Mouse (Mus musculus) cortical plate, adult 2 months (tissue): ENCODE results near the gene Cyth1. TPM values are rescaled to one million over a fixed set of nuclear protein-coding genes. Genes with fewer than 3 reads are reported as not detected.

Experiments
- H3K27ac ChIP-seq: fragments of 200-500 bp; 2 replicates; pipeline ENCODE4 v1.5.1; 2012; ENCODE audit warnings: low read length, control low read depth, inconsistent platforms; ENCODE audit not compliant: insufficient read depth
- H3K4me1 ChIP-seq: fragments of 200-500 bp; 2 replicates; pipeline ENCODE4 v1.6.1; 2011; ENCODE audit warnings: low read length; ENCODE audit not compliant: control insufficient read depth, insufficient read depth
- H3K4me3 ChIP-seq: fragments of 200-500 bp; 2 replicates; pipeline ENCODE4 v1.5.1; 2011; ENCODE audit warnings: mild to moderate bottlenecking, low read length, control low read depth; ENCODE audit not compliant: insufficient read depth
- CTCF ChIP-seq: fragments of 200-500 bp; IDR thresholded peaks from 2 replicates; pipeline ENCODE4 v1.5.1; 2011; ENCODE audit warnings: mild to moderate bottlenecking, control low read depth, low read length; ENCODE audit not compliant: insufficient read depth; ENCODE audit errors: extremely low read depth
- POLR2A ChIP-seq: fragments of 200-500 bp; IDR thresholded peaks from 2 replicates; pipeline ENCODE4 v1.6.1; 2011; ENCODE audit warnings: mild to moderate bottlenecking, low read length, control low read depth; ENCODE audit not compliant: insufficient read depth; ENCODE audit errors: extremely low read depth
- polyA plus RNA-seq: library from polyadenylated mRNA; depleted of rRNA; stranded (reverse); fragments of >200 nt; gene quantifications from 2 replicates; pipeline ENCODE4 v1.2.3, GENCODE M21; 2012

Gene Cyth1
- polyA plus RNA-seq, 1 experiment: 69.2 TPM

DNA sequence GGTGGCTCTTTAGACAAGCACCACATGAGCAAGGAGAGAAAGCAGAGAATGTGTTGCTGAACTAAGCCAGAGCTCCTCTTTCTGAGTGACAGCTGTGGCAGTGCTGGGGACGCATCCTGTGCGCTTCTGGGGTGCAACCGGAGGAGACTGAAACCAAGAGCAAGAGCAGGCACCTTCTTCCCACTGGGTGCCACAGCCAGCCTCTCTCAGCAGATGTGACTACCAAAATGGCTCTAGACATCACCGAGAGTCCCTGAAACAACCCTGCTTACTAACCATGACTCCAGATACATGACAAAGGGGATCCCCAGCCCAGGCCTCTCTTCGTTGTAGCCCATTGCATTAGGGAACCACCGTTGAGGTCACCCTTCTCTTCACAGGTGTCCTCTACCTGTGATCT lies 44.9 kb downstream of the Cyth1 start:
- TF ChIP-seq POLR2A (no peak), CTCF (no peak)
- Histone ChIP-seq H3K27ac (no peak overlapping the region), H3K4me3 (no peak overlapping the region), H3K4me1 (peaks cover 22% of the 10 kb centered on the region)

DNA sequence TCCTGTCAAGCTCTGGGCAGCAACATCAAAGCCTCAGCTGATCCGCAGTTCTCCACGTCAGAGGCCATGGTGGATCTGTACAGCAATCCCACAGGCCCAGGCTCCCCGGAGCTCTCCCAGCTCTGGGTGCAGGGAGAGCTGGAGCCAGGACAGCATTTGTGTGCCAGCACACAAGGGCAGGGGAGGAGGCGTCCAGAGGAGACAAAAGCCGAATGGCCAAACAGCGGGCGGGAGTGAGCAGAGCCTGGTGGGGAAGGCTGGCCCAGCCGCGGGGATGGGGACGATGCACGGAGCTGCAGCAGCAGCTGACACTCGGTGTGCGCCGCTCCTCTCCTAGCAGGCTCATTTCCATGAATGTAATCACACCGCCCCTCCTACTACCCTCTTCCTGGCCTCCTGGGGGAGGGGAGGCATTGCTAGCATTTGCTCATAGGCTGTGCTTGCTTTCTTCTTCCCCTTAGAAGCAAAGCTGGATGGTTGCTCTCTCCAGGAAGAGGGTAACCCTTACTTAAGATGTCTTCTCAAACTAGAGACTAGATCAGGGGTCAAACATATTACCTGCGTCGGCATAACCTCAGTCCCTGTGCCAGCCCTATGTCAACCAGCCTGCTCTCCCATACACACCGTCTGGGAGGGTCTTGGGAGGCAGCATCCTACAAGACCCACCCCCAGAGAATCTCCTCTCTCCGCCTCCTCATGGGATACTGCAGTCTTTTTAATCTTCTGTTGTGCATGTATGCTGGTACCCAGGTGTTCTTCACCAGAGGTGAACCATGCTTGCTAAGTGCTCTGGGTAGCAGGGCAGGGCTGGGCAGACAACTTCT lies 45.8 kb downstream of the Cyth1 start:
- Histone ChIP-seq H3K4me3 (peak overlapping the region; percentile 43), H3K4me1 (peaks cover 22% of the 10 kb centered on the region)
- TF ChIP-seq CTCF: no peak
- TF ChIP-seq POLR2A: peak; percentile 94

DNA sequence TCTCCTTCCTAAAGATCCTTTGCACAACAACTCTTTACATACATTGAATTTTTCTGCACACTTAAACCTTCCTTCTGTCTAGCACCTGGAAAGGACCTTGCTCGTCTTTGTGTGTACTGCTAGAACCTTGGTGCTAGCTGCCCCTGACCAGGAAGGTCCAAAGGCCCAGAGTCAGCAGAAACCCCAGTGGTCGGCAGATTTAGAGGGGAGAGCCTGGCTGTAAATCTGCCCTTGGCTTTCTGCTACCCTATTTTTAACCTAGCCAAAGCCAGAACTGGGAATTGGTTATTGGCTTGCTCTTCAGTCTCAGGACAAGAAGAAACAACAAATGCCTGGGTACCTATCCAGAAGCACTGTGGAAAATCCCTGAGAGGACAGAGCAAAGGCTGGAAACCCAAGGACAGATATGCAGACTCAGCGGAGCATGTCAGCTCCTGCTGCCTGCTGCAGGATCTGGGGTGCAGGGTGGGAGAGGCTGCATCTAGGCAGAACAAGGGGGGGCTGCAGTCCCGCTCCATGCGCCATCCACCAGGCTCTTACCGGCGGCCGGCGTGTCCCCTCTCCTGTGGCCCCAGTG lies 46.5 kb downstream of the Cyth1 start:
- peaks cover 24% of the 10 kb centered on the region for H3K4me1 ChIP-seq
- H3K4me3 ChIP-seq: peak overlapping the region; percentile 43
- TF ChIP-seq CTCF (no peak), POLR2A (no peak)
- peak overlapping the region; percentile 91 for H3K27ac ChIP-seq

More for the DNA sequence above, 45.8 kb downstream of the Cyth1 start:
- peak overlapping the region; percentile 91 for H3K27ac ChIP-seq

DNA sequence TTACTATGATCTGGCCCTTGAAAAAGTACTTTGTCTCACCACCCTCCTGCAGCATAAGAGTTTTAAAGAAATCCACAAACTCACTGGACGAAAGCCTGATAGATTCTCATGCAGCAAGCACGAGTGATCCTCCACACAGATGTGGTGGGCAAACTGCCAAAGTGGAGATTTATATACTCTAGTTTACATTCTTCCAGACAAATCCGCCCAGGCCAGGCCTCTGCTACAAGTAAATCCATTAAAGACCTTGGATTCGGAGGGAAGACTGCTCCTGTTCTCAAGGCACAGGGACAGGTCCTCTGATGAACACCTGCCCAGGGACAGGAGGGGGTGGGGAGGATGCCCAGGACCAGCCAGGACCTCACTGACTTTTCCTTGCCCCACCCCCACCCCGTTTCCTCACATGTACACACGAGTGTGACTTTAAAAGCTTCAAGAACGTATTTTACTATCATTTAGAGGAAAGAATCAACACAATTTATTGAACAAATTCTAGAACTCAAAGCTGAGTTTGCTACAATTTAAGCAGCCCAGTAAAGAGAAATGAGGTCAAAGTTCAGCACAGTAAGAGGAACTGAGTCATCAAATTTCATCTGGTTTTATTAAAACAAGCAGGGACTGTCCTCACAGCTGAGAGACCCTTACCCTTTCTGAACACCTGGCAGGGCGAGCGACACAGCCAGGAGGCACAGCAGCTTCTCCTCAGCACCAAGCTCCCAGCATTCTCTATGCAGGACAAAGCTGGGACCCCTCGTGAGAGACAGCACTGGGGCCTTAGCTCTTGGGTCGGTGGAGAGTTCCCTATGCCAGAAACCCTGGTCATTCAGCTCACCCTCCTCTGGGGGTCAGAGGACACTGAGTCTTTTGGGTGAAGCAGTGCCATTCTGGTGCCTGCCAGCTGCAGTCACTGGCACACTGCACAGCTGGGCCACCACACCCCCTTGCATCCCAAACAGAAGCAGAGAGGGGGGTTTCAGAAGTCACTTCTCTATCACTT lies 47.3 kb downstream of the Cyth1 start:
- H3K4me3 ChIP-seq: peak overlapping the region; percentile 43
- TF ChIP-seq CTCF (no peak), POLR2A (no peak)
- peaks cover 27% of the 10 kb centered on the region for H3K4me1 ChIP-seq
- H3K27ac ChIP-seq: peak overlapping the region; percentile 91

DNA sequence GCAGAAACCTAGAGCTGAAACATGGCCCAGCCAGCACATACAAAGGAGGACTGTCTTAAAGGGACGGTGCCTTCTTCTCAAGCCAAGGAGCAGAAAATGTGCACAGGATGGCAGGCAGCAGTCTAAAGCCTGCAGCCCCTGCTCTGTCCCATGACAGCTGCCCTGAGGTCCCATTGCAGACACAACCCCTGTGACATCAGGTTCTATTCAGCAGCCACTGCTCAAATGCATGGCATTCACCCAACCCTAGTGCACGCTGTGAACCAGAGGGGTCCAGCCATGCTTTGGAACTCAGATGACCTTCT lies 50.1 kb downstream of the Cyth1 start:
- Histone ChIP-seq H3K4me1 (peaks cover 32% of the 10 kb centered on the region), H3K27ac (peak overlapping the region; percentile 85), H3K4me3 (peak overlapping the region; percentile 31)
- TF ChIP-seq POLR2A (no peak), CTCF (no peak)

DNA sequence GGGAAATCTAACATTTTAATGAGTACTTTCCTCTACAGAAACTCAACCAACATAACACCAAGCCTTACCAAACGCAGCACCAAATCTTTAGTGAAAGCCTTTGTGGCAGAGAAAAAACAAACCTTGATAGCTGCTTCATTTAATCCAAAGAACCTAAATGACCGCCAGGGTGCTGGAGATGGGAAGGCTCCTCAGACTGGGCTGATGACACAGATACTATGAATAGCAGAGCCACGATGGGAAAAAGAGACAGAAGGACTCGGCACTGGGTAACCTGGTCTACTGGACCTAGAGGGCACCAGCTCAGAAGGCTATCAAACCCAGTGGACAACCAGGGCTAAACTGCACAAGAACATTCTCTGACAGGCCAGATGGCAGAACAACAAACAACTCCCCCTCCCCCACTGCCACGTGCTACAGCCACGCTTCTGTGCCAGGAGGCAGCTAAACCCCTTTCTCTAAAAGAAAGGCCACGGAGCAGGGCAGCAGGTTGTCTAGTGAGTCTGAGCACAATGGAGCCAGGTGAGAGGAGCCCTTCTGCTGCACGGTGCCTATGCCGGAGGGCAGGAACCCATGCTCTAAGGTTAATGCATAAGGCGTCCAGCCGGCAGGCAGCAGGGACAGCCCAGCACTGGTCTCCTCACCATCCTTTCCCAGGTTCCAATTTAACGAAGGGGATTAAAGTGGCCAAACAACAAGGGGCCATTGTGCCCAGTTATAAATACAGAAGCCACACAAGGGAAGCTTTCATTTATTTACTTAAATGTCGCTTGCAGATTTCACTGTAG lies 50.7 kb downstream of the Cyth1 start:
- Histone ChIP-seq H3K27ac (peak overlapping the region; percentile 85), H3K4me3 (peak overlapping the region; percentile 31), H3K4me1 (peaks cover 30% of the 10 kb centered on the region)
- TF ChIP-seq POLR2A: 0 out of 2 replicates have a peak, but pooled peaks have one; percentile 13
- TF ChIP-seq CTCF: no peak

DNA sequence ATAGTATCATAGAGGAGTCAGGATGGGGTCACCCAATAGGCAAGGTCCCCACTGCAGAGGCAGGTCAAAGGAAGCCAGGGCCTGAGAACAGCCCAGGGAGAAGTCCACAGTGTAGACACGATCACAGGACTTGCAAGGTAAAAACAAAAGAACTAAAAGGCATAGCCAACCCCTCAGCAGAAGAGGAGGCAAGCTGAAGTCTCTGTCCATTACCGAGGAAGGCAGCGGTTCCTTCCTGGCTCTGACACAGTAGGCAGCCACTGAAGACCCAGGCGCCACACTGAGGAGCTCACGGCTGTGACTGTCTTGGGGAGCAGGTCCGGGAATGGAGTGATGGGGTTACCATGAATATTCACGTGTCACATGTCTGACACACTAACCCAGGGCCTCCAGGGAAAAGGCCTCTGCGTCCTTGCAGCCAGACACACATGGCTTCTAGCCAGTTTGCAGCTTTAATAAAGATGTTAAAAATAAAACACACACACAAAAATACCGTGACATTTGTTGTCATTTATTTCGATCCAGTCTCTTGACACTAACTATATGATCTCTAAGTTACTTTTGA lies 51.5 kb downstream of the Cyth1 start:
- Histone ChIP-seq H3K27ac (peak overlapping the region; percentile 0; the same call in 1 of the 2 replicates), H3K4me1 (peaks cover 29% of the 10 kb centered on the region), H3K4me3 (no peak overlapping the region)
- TF ChIP-seq CTCF: no peak
- no peak for TF ChIP-seq POLR2A

DNA sequence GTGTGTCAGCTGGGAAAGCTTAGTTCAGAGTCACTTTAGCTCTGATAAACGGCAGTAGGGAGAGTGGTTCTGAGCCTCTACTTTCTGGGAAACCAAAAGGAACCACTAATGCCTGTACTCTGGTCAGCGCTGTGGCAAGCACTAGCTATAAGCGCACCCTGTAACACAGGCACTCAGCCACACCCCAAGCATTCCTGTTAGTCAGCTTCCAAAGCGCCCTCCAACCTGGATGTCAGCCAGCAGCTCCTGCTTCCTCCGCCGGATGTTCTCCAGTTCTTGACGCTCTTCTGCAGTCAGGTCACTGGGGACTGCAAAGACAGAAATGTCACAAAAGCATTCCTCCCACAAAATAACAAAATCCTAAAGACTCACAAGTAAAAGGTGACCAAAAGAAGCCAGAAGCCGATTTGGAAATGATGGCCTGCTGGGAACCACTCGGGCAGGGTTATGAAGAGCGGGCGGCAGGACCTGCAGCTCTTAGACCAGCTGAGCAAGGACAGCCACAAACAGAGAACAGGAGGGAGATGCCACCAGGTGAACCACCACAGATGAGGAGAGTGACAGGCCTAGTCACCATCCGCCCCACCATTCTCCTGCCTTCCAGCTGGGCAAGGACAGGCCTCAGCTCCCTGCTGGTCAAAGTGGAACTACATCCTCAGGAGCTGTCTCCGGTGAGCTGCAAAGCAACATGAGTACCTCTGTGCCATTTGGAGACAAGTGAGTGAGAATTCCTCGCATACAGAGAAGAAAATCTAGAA lies 54.8 kb downstream of the Cyth1 start:
- H3K4me3 ChIP-seq: no peak overlapping the region
- peaks cover 22% of the 10 kb centered on the region for H3K4me1 ChIP-seq
- no peak; the same call in 1 of the 2 replicates for TF ChIP-seq CTCF
- 0 out of 2 replicates have a peak overlapping the region, but pooled peaks have one; percentile 20 for H3K27ac ChIP-seq
